In genomic region chr11:119602177-119602700, GRCm38 (mm10) we compare ENCODE assay signal across 8 mouse cellular contexts. TPM values are rescaled to one million over a fixed set of nuclear protein-coding genes. Genes with fewer than 3 reads are reported as not detected.
DNase-seq lines count a peak whose midpoint lies in the region; ATAC-seq and TF ChIP-seq lines count a peak whose summit lies in the region.

No protein-coding gene starts in this region.

- peak overlapping the region; percentile 6; the same call in 1 of the 2 replicates for H3K4me3 ChIP-seq in liver, adult 2 months (ENCODE audit: insufficient read depth, low read depth, low read length)
- peak overlapping the region; percentile 70 for H3K4me3 ChIP-seq in embryonic facial prominence, embryonic 11.5 days (ENCODE audit: low read depth, low read length)
- peak overlapping the region; percentile 92 for H3K4me3 ChIP-seq in intestine, embryonic 14.5 days (ENCODE audit: low read depth, low read length)
- H3K4me3 ChIP-seq in neural tube, embryonic 12.5 days, result no peak overlapping the region; the same call in 1 of the 2 replicates

- H3K27me3 ChIP-seq in liver, adult 2 months (ENCODE audit: control insufficient read depth, insufficient read depth, low read length), result no peaks in the 10 kb centered on the region
- H3K27me3 ChIP-seq in embryonic facial prominence, embryonic 11.5 days (ENCODE audit: control insufficient read depth, insufficient read depth, low read length), result no peaks in the 10 kb centered on the region
- H3K27me3 ChIP-seq in intestine, embryonic 14.5 days (replicated peaks; ENCODE audit: control insufficient read depth, insufficient read depth, low read length), result no peaks in the 10 kb centered on the region
- no peaks in the 10 kb centered on the region for H3K27me3 ChIP-seq in neural tube, embryonic 12.5 days (replicated peaks)

- H3K79me2 ChIP-seq in liver, adult 2 months (ENCODE audit: control insufficient read depth, insufficient read depth, low read length), result peaks cover 7% of the 10 kb centered on the region; the same call in 1 of the 2 replicates

- H3K4me1 ChIP-seq in liver, adult 2 months (ENCODE audit: control insufficient read depth, insufficient read depth, low read length), result peaks cover 3% of the 10 kb centered on the region; the same call in 1 of the 2 replicates
- no peaks in the 10 kb centered on the region for H3K4me1 ChIP-seq in embryonic facial prominence, embryonic 11.5 days (ENCODE audit: control insufficient read depth, insufficient read depth, low read length)
- H3K4me1 ChIP-seq in intestine, embryonic 14.5 days (replicated peaks; ENCODE audit: control insufficient read depth, insufficient read depth, low read length), result peaks cover 10% of the 10 kb centered on the region
- peaks cover 11% of the 10 kb centered on the region for H3K4me1 ChIP-seq in neural tube, embryonic 12.5 days

- no peak overlapping the region for H3K27ac ChIP-seq in liver, adult 2 months (replicated peaks; ENCODE audit: insufficient read depth, low read depth, low read length)
- H3K27ac ChIP-seq in embryonic facial prominence, embryonic 11.5 days (replicated peaks; ENCODE audit: low read depth, low read length), result no peak overlapping the region
- no peak overlapping the region for H3K27ac ChIP-seq in intestine, embryonic 14.5 days (ENCODE audit: low read depth)
- H3K27ac ChIP-seq in neural tube, embryonic 12.5 days, result no peak overlapping the region

- peak; percentile 48 for DNase-seq in liver, adult 2 months (ENCODE audit: extremely low read depth, low read depth, low spot score)
- DNase-seq in liver, result no peak
- peak; percentile 18 for DNase-seq in embryonic facial prominence, embryonic 11.5 days (ENCODE audit: low spot score)
- DNase-seq in intestine, embryonic 14.5 days (ENCODE audit: low spot score), result no peak
- no peak for DNase-seq in right cerebral cortex, adult 18-20 months
- DNase-seq in urinary bladder, postnatal 25 days (ENCODE audit: low spot score), result no peak
- DNase-seq in left cerebral cortex, postnatal 14 days (ENCODE audit: low spot score in 2 of 2), result no peak

- TF ChIP-seq POLR2A in liver, adult 2 months (IDR thresholded peaks at IDR 0.05; ENCODE audit: extremely low read depth, insufficient read depth, low read length), result no peak

- no peak for ATAC-seq in embryonic facial prominence, embryonic 11.5 days (replicated peaks; ENCODE audit: insufficient number of reproducible peaks, low FRiP score, low TSS enrichment, low read depth)
- no peak for ATAC-seq in intestine, embryonic 14.5 days (replicated peaks; ENCODE audit: low FRiP score, low TSS enrichment, low read depth)
- no peak for ATAC-seq in neural tube, embryonic 12.5 days (ENCODE audit: low FRiP score, low read depth)

- intact Hi-C loops in left cerebral cortex, postnatal 14 days (cut with DNase I), result loop anchor here (5.0 kb wide), 1 partner anchor 55 kb away; the partner anchor contains the start of gene Nptx1

- H3K4me2 ChIP-seq in embryonic facial prominence, embryonic 11.5 days (ENCODE audit: low read depth, low read length), result no peak overlapping the region; the same call in 1 of the 2 replicates
- H3K4me2 ChIP-seq in intestine, embryonic 14.5 days (ENCODE audit: low read length), result peak overlapping the region; percentile 95
- peak overlapping the region; percentile 89 for H3K4me2 ChIP-seq in neural tube, embryonic 12.5 days (replicated peaks)

- 18% methylated on average over 10 of the region's 10 CpGs for WGBS in liver, adult 2 months
- WGBS in embryonic facial prominence, embryonic 11.5 days, result 39% methylated on average over 10 of the region's 10 CpGs
- WGBS in intestine, embryonic 14.5 days, result 37% methylated on average over 10 of the region's 10 CpGs
- 34% methylated on average over 10 of the region's 10 CpGs for WGBS in neural tube, embryonic 12.5 days

- no peak for TF ChIP-seq CTCF in liver, adult 2 months (IDR thresholded peaks at IDR 0.05; ENCODE audit: low read depth, low read length)

- H3K9me3 ChIP-seq in embryonic facial prominence, embryonic 11.5 days (replicated peaks; ENCODE audit: control insufficient read depth, low read length), result no peaks in the 10 kb centered on the region
- no peaks in the 10 kb centered on the region for H3K9me3 ChIP-seq in intestine, embryonic 14.5 days (ENCODE audit: control insufficient read depth, low read length)
- no peaks in the 10 kb centered on the region for H3K9me3 ChIP-seq in neural tube, embryonic 12.5 days

- H3K9ac ChIP-seq in liver, adult 2 months (ENCODE audit: low read depth, low read length), result no peak overlapping the region
- H3K9ac ChIP-seq in embryonic facial prominence, embryonic 11.5 days (replicated peaks; ENCODE audit: low read length), result no peak overlapping the region
- peak overlapping the region; percentile 97 for H3K9ac ChIP-seq in intestine, embryonic 14.5 days (ENCODE audit: low read length)
- no peak overlapping the region for H3K9ac ChIP-seq in neural tube, embryonic 12.5 days

- no peaks in the 10 kb centered on the region for H3K36me3 ChIP-seq in liver, adult 2 months (ENCODE audit: control insufficient read depth, insufficient read depth, low read length)
- no peaks in the 10 kb centered on the region for H3K36me3 ChIP-seq in embryonic facial prominence, embryonic 11.5 days (replicated peaks; ENCODE audit: control insufficient read depth, insufficient read depth, low read depth, low read length)
- no peaks in the 10 kb centered on the region for H3K36me3 ChIP-seq in intestine, embryonic 14.5 days (ENCODE audit: control insufficient read depth, insufficient read depth, low read length)
- no peaks in the 10 kb centered on the region for H3K36me3 ChIP-seq in neural tube, embryonic 12.5 days

RNA-seq across cellular contexts. Expression of gene Rptor, which starts 0.5 kb away (rescaled TPM):
- 11.2 and 17.7 TPM in 2 replicates for total RNA-seq in liver, adult 2 months (2014; rRNA removed)
- polyA plus RNA-seq in liver, adult 2 months (2012; rRNA removed), result 18.4 and 18.6 TPM in 2 replicates
- 10.1 and 10.4 TPM in 2 replicates for polyA plus RNA-seq in embryonic facial prominence, embryonic 11.5 days (2014; fragmentation: Nextera tagmentation; extraction: Ambion mirVana)
- 11.2 and 12.9 TPM in 2 replicates for polyA plus RNA-seq in intestine, embryonic 14.5 days (2014; fragmentation: Nextera tagmentation; extraction: Ambion mirVana)
- 17.8 and 19.0 TPM in 2 replicates for polyA plus RNA-seq in neural tube, embryonic 12.5 days (2016; fragmentation: Nextera tagmentation; extraction: Ambion mirVana)
- 10 to 100 TPM; 52.8 to 56.2 TPM for total RNA-seq in left cerebral cortex, postnatal 14 days (2021)

RNA-seq across cellular contexts. Expression of gene Nptx1, which starts 54.7 kb away (rescaled TPM):
- total RNA-seq in liver, adult 2 months (2014; rRNA removed), result 0.07 and 0.09 TPM in 2 replicates
- polyA plus RNA-seq in liver, adult 2 months (2012; rRNA removed), result 0.09 and 0.15 TPM in 2 replicates
- polyA plus RNA-seq in embryonic facial prominence, embryonic 11.5 days (2014; fragmentation: Nextera tagmentation; extraction: Ambion mirVana), result 1.8 and 2.2 TPM in 2 replicates
- 1.3 and 2.4 TPM in 2 replicates for polyA plus RNA-seq in intestine, embryonic 14.5 days (2014; fragmentation: Nextera tagmentation; extraction: Ambion mirVana)
- polyA plus RNA-seq in neural tube, embryonic 12.5 days (2016; fragmentation: Nextera tagmentation; extraction: Ambion mirVana), result 14.8 and 16.1 TPM in 2 replicates
- total RNA-seq in left cerebral cortex, postnatal 14 days (2021), result 100 to 1,000 TPM; 112 to 122 TPM

Comparison
In these comparisons a context has a peak if more than half of its experiments do, and no peak if none do; other contexts are left out.
1. DNase-seq: peak in liver, adult 2 months (single experiment) and embryonic facial prominence, embryonic 11.5 days (single experiment); none in liver (single experiment), intestine, embryonic 14.5 days (single experiment), right cerebral cortex, adult 18-20 months (single experiment), urinary bladder, postnatal 25 days (single experiment) and left cerebral cortex, postnatal 14 days (0 of 2).